Mouse (Mus musculus): ENCODE data around the gene Olfr1265. TPM values are rescaled to one million over a fixed set of nuclear protein-coding genes. Genes with fewer than 3 reads are reported as not detected.

The Olfr1265 gene
- polyA plus RNA-seq (2012) = not detected in 2 replicates

DNA sequence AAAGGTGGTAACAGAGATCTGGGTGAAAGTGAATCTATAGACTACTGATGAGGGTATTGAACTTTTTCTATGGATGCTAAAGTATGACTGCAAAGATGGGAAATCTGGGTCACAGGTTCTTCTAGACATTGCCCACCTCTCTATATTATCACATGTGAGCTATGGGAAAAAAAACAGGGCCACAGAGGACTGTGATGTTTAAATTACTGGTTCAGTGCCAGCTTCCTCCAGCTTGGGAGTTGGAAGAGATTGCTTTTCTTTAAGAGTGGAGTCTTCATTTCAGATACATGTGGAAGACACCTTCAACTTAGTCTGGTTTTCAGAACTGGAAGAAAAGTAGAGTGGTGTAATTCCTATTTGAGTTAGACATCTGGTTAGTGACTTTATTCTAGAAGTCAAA lies at the start of gene Olfr1265:
Gene Olfr1265, plus strand, starts transcription at position 301 of the 400 bp plus-strand sequence.
- Histone ChIP-seq H3K9me3 (ENCODE audit: control insufficient read depth, low read length) (no peaks in the 10 kb centered on the region; the same call in 1 of the 2 replicates), H3K27me3 (ENCODE audit: control insufficient read depth) (no peaks in the 10 kb centered on the region), H3K4me1 (ENCODE audit: control insufficient read depth) (no peaks in the 10 kb centered on the region), H3K4me3 (replicated peaks) (no peak within 1 kb of the TSS), H3K36me3 (ENCODE audit: control insufficient read depth) (no peaks in the 10 kb centered on the region)
- TF ChIP-seq GATA1 (IDR thresholded peaks at IDR 0.05; ENCODE audit: low read length) (no peak), TAL1 (IDR thresholded peaks at IDR 0.05; ENCODE audit: low read length) (no peak)

DNA sequence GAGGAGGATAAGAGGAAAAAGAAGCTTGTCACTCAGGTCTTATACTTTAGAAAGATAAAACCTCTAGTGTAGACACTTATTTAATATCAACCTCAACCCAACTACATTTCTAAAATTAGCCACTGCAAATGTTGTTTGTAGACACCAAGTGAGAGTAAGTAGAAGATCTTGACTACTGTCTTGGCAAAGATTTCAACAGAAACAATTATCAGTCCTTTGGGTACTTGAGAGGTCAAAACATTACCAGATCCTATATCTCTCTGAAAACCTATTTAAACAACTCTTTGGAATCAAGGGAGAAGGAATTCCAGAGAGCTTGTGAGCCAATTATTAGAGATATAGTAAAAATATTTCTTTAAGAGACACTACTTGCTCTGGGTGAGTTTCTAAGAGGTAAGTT lies 44.2 kb upstream of the Olfr1265 start, which contains the start of gene Olfr1261:
Gene Olfr1261, plus strand, starts transcription at position 301 of the 400 bp plus-strand sequence.
- no peaks in the 10 kb centered on the region for H3K4me1 ChIP-seq (ENCODE audit: control insufficient read depth)
- H3K4me3 ChIP-seq (replicated peaks) = no peak within 1 kb of the TSS
- TF ChIP-seq TAL1 (IDR thresholded peaks at IDR 0.05; ENCODE audit: low read length) (no peak), GATA1 (IDR thresholded peaks at IDR 0.05; ENCODE audit: low read length) (no peak)

DNA sequence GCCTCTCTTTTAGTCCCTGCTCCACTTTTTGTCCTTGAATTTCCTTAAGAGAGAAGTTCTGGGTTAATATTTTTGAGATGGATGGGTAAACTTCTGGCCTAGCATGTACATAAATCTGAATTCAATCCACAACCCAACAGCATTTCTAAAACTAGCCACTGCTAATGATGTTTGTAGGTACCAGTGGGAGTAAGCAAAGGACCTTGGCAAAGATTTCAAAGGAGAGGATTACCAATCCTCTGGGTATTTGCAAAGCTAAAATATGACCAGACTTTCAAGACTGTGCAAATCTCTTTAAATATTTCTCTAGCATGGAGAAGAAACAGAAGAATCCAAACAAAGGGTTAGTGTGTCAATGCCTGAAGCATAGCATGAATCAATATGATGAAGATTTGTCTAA lies 35.3 kb upstream of the Olfr1265 start, which contains the start of gene Olfr1262:
Gene Olfr1262, plus strand, starts transcription at position 301 of the 400 bp plus-strand sequence.
- Histone ChIP-seq H3K4me1 (ENCODE audit: control insufficient read depth) (no peaks in the 10 kb centered on the region), H3K4me3 (replicated peaks) (no peak within 1 kb of the TSS), H3K9me3 (ENCODE audit: control insufficient read depth, low read length) (no peaks in the 10 kb centered on the region), H3K27me3 (ENCODE audit: control insufficient read depth) (no peaks in the 10 kb centered on the region), H3K36me3 (ENCODE audit: control insufficient read depth) (no peaks in the 10 kb centered on the region)
- TF ChIP-seq GATA1 (IDR thresholded peaks at IDR 0.05; ENCODE audit: low read length) (no peak), TAL1 (IDR thresholded peaks at IDR 0.05; ENCODE audit: low read length) (no peak)

More for the DNA sequence above, 44.2 kb upstream of the Olfr1265 start, which contains the start of gene Olfr1261:
- Histone ChIP-seq H3K9me3 (ENCODE audit: control insufficient read depth, low read length) (no peaks in the 10 kb centered on the region), H3K36me3 (ENCODE audit: control insufficient read depth) (no peaks in the 10 kb centered on the region), H3K27me3 (ENCODE audit: control insufficient read depth) (no peaks in the 10 kb centered on the region)

DNA sequence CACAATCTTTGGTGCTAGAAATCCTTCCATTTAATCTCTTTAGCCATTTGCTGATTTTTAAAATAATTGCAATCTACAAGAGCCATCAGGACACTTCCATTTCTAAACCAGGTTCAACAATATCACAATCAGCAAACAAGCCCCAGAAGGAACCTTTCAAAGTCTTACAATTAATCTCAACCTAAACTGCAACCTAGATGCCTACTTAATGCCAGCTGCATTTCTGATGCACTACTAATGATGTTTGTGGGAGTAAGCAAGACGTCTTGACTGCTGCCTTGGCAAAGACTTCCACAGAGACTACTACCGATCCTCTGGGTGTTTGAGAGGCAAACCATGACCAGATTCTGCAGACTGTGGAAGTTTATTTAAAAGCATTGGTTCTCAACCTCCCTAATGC lies 23.3 kb upstream of the Olfr1265 start, which contains the start of gene Olfr1263:
Gene Olfr1263, plus strand, starts transcription at position 301 of the 400 bp plus-strand sequence.
- H3K4me1 ChIP-seq (ENCODE audit: control insufficient read depth) = no peaks in the 10 kb centered on the region
- no peak within 1 kb of the TSS for H3K4me3 ChIP-seq (replicated peaks)
- H3K27me3 ChIP-seq (ENCODE audit: control insufficient read depth) = no peaks in the 10 kb centered on the region
- no peaks in the 10 kb centered on the region for H3K36me3 ChIP-seq (ENCODE audit: control insufficient read depth)
- no peak for TF ChIP-seq GATA1 (IDR thresholded peaks at IDR 0.05; ENCODE audit: low read length)
- TF ChIP-seq TAL1 (IDR thresholded peaks at IDR 0.05; ENCODE audit: low read length) = no peak
- H3K9me3 ChIP-seq (ENCODE audit: control insufficient read depth, low read length) = no peaks in the 10 kb centered on the region

DNA sequence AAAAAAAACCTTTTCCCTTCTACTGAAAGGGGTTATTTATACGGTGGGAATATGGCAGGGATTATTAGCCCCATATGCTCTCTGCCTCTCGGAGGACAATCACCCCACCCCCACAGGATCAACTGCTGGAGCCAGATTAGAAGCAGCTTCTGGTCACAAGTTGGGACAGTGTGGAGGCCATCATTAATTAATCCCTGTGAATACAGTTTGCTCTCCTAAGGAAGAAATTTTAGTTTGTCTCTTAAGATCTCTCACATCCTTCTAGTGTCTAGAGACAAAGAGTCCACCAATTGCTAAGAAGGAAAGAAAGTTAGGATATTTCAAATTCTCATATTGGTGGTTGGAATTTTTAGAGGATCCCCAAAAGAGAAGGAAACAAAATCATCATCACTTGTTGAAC lies 9.7 kb upstream of the Olfr1265 start, which contains the start of gene Olfr1264:
Gene Olfr1264, minus strand, starts transcription at position 101 of the 400 bp plus-strand sequence.
- no peak within 1 kb of the TSS for H3K4me3 ChIP-seq (replicated peaks)
- TF ChIP-seq TAL1 (IDR thresholded peaks at IDR 0.05; ENCODE audit: low read length) = no peak
- no peak for TF ChIP-seq GATA1 (IDR thresholded peaks at IDR 0.05; ENCODE audit: low read length)
- H3K36me3 ChIP-seq (ENCODE audit: control insufficient read depth) = no peaks in the 10 kb centered on the region
- H3K27me3 ChIP-seq (ENCODE audit: control insufficient read depth) = no peaks in the 10 kb centered on the region
- H3K4me1 ChIP-seq (ENCODE audit: control insufficient read depth) = no peaks in the 10 kb centered on the region
- peaks cover 4% of the 10 kb centered on the region; the same call in 1 of the 2 replicates for H3K9me3 ChIP-seq (ENCODE audit: control insufficient read depth, low read length)

DNA sequence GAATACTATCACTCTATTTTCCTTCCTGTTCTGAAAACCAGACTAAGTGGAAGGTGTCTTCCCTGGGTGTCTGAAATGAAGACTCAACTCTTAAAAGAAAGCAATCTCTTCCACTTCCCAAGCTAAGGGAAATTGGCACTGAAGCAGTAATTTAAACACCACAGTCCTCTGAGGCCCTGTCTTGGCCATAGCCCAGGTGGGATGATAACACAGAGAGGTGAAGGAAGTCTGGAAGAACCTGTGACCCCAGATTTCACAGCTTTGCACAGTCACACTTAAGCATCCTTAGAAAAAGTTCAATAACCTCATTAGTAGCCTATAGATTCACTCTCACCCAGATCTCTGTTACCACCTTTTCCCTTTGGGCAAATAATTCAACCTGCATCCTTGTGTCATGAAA lies 28.4 kb downstream of the Olfr1265 start, which contains the start of gene Olfr140:
Gene Olfr140, minus strand, starts transcription at position 101 of the 400 bp plus-strand sequence.
- H3K27me3 ChIP-seq (ENCODE audit: control insufficient read depth) = no peaks in the 10 kb centered on the region
- H3K4me1 ChIP-seq (ENCODE audit: control insufficient read depth) = no peaks in the 10 kb centered on the region
- TF ChIP-seq TAL1 (IDR thresholded peaks at IDR 0.05; ENCODE audit: low read length) = no peak
- TF ChIP-seq GATA1 (IDR thresholded peaks at IDR 0.05; ENCODE audit: low read length) = no peak

DNA sequence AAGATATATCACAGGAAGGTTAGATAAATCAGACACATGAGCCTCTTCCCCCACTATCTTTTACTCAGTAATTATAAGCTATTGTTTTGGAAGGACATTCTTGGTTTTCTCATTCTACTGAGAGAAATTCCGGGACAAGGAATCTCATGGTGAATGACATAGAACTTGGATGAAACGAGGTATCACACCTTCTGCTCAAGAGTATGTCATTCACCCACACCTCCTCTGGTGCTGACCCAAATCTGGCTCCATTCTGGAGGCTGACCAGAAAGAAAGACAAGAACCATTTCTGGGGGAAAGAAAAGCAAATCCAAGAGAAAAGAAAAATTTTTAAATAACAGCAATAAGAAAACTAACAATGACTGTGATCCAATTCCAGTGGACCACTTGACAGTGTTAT lies 34.9 kb downstream of the Olfr1265 start:
- peaks cover 2% of the 10 kb centered on the region; the same call in 1 of the 2 replicates for H3K9me3 ChIP-seq (ENCODE audit: control insufficient read depth, low read length)
- H3K4me1 ChIP-seq (ENCODE audit: control insufficient read depth) = no peaks in the 10 kb centered on the region
- TF ChIP-seq TAL1 (IDR thresholded peaks at IDR 0.05; ENCODE audit: low read length) (no peak), GATA1 (IDR thresholded peaks at IDR 0.05; ENCODE audit: low read length) (no peak)
- no peak overlapping the region for H3K4me3 ChIP-seq (replicated peaks)
- no peaks in the 10 kb centered on the region for H3K27me3 ChIP-seq (ENCODE audit: control insufficient read depth)
- H3K36me3 ChIP-seq (ENCODE audit: control insufficient read depth) = no peaks in the 10 kb centered on the region

More for the DNA sequence above, 28.4 kb downstream of the Olfr1265 start, which contains the start of gene Olfr140:
- no peaks in the 10 kb centered on the region for H3K9me3 ChIP-seq (ENCODE audit: control insufficient read depth, low read length)
- no peak within 1 kb of the TSS for H3K4me3 ChIP-seq (replicated peaks)
- H3K36me3 ChIP-seq (ENCODE audit: control insufficient read depth) = no peaks in the 10 kb centered on the region

Other genes starting within 250 kb of the Olfr1265 start
- gene Olfr1254, start 241.7 kb upstream of the Olfr1265 start, polyA plus RNA-seq (2012) = not detected in 2 replicates
- gene Olfr1255, start 223.3 kb upstream of the Olfr1265 start, polyA plus RNA-seq (2012) = not detected in 2 replicates
- gene Olfr1256, start 193.8 kb upstream of the Olfr1265 start, polyA plus RNA-seq (2012) = 0.02 TPM in 1 of 2 replicates, not detected in the other
- gene Olfr48, start 187.1 kb upstream of the Olfr1265 start, polyA plus RNA-seq (2012) = not detected in 2 replicates
- gene Olfr1257, start 156.9 kb upstream of the Olfr1265 start, polyA plus RNA-seq (2012) = not detected in 2 replicates
- not detected in 2 replicates for gene Olfr1258, start 108.0 kb upstream of the Olfr1265 start, polyA plus RNA-seq (2012)
- gene Olfr1259, start 86.7 kb upstream of the Olfr1265 start, polyA plus RNA-seq (2012) = not detected in 2 replicates
- gene Olfr1260, start 61.0 kb upstream of the Olfr1265 start, polyA plus RNA-seq (2012) = 0.01 TPM in 1 of 2 replicates, not detected in the other
- not detected in 2 replicates for gene Olfr1261, start 44.1 kb upstream of the Olfr1265 start, polyA plus RNA-seq (2012)
- gene Olfr1262, start 35.2 kb upstream of the Olfr1265 start, polyA plus RNA-seq (2012) = not detected in 2 replicates
- gene Olfr1263, start 23.2 kb upstream of the Olfr1265 start, polyA plus RNA-seq (2012) = not detected in 2 replicates
- 0.01 TPM in 1 of 2 replicates, not detected in the other for gene Olfr1264, start 9.8 kb upstream of the Olfr1265 start, polyA plus RNA-seq (2012)
- not detected in 2 replicates for gene Olfr140, start 28.3 kb downstream of the Olfr1265 start, polyA plus RNA-seq (2012)
- gene Olfr1269, start 86.1 kb downstream of the Olfr1265 start, polyA plus RNA-seq (2012) = not detected in 2 replicates
- 0.01 TPM in 1 of 2 replicates, not detected in the other for gene Olfr32, start 107.0 kb downstream of the Olfr1265 start, polyA plus RNA-seq (2012)
- gene Olfr1270, start 117.8 kb downstream of the Olfr1265 start, polyA plus RNA-seq (2012) = not detected in 2 replicates
- not detected in 2 replicates for gene Olfr1506, start 189.2 kb downstream of the Olfr1265 start, polyA plus RNA-seq (2012)
- gene Olfr142, start 222.3 kb downstream of the Olfr1265 start, polyA plus RNA-seq (2012) = not detected in 2 replicates
- gene Olfr1271, start 235.7 kb downstream of the Olfr1265 start, polyA plus RNA-seq (2012) = not detected in 2 replicates

All from erythroblast, embryonic 14.5 days (primary cell).